ENCODE assay signal across 16 mouse cellular contexts in genomic region chr2:174731939-174732338, GRCm38 (mm10). TPM values are rescaled to one million over a fixed set of nuclear protein-coding genes. Genes with fewer than 3 reads are reported as not detected.
"Had no signal": no experiment of that assay in that cellular context is flagged by ENCODE, and none has a peak within 500 bp of the region (broad histone marks: within the 10 kb centered on the region; RNA-seq: fewer than 3 reads in every experiment).

No protein-coding gene starts in this region.

- H3K27me3 ChIP-seq: limb, embryonic 13.5 days; midbrain, embryonic 13.5 days had no signal

- H3K27ac ChIP-seq: hindbrain, postnatal 0 days; kidney, postnatal 0 days; limb, embryonic 10.5 days; limb, embryonic 13.5 days; liver, embryonic 14.5 days; midbrain, embryonic 10.5 days; midbrain, embryonic 13.5 days had no signal

- H3K36me3 ChIP-seq: limb, embryonic 10.5 days; limb, embryonic 13.5 days; midbrain, embryonic 10.5 days; midbrain, embryonic 13.5 days had no signal

- H3K9ac ChIP-seq: limb, embryonic 13.5 days; liver, embryonic 14.5 days; lung, embryonic 14.5 days; midbrain, embryonic 13.5 days had no signal

- ATAC-seq: hindbrain, postnatal 0 days; inflammation-experienced regulatory T-cells, adult 6 months; midbrain, embryonic 13.5 days; midbrain, embryonic 16.5 days had no signal

- H3K4me3 ChIP-seq: limb, embryonic 10.5 days; limb, embryonic 13.5 days; midbrain, embryonic 10.5 days; midbrain, embryonic 13.5 days; myocyte had no signal

- H3K9me3 ChIP-seq: limb, embryonic 10.5 days; limb, embryonic 13.5 days; midbrain, embryonic 10.5 days; midbrain, embryonic 13.5 days had no signal

- H3K4me2 ChIP-seq: limb, embryonic 13.5 days; lung, embryonic 14.5 days; midbrain, embryonic 13.5 days had no signal

- DNase-seq: kidney, postnatal 36 days; lung, embryonic 14.5 days; lung, postnatal 10 days; lung, postnatal 36 days; thymus, adult 18-20 months; thymus, postnatal 36 days had no signal

RNA-seq across cellular contexts. Expression of gene Edn3, which starts 28.5 kb away (rescaled TPM):
- polyA plus RNA-seq: inflammation-experienced regulatory T-cells, adult 6 months; myocyte had no signal
